Mouse (Mus musculus): ENCODE results near the gene Lmo4. TPM values are rescaled to one million over a fixed set of nuclear protein-coding genes. Genes with fewer than 3 reads are reported as not detected.

Gene Lmo4
- polyA plus RNA-seq, 1 experiment: 10.3 TPM

DNA sequence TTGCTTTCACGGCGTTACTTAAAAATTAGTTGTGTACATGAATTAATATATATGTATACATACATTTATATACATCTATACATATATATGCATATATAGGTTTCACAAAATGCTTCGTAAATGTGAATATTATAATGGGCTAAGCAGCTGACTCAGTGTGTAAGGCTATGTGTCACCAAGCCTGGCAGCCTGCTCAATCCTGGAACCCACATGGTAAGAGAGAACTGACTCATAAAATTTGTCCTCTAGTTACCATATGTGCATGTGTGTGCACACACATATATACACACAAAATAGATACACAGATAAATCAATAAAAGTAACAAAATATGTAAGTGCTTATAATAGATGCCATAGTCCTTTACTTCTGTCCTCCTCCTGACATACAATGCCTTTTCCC is 56.8 kb downstream of the Lmo4 start:
- Histone ChIP-seq H3K4me1 (ENCODE audit: control insufficient read depth, insufficient read depth, low read length) (no peaks in the 10 kb centered on the region), H3K27ac (ENCODE audit: control insufficient read depth, insufficient read depth, low read depth, low read length) (no peak overlapping the region), H3K36me3 (ENCODE audit: control insufficient read depth, insufficient read depth, low read length) (no peaks in the 10 kb centered on the region), H3K27me3 (ENCODE audit: control insufficient read depth, insufficient read depth, low read length) (no peaks in the 10 kb centered on the region), H3K4me3 (ENCODE audit: control insufficient read depth, low read depth, low read length) (no peak overlapping the region)
- TF ChIP-seq CTCF (IDR thresholded peaks at IDR 0.05; ENCODE audit: control insufficient read depth, insufficient read depth, insufficient replicate concordance, low read depth, low read length) (no peak), POLR2A (IDR thresholded peaks at IDR 0.05; ENCODE audit: control insufficient read depth, low read depth, low read length) (no peak)

DNA sequence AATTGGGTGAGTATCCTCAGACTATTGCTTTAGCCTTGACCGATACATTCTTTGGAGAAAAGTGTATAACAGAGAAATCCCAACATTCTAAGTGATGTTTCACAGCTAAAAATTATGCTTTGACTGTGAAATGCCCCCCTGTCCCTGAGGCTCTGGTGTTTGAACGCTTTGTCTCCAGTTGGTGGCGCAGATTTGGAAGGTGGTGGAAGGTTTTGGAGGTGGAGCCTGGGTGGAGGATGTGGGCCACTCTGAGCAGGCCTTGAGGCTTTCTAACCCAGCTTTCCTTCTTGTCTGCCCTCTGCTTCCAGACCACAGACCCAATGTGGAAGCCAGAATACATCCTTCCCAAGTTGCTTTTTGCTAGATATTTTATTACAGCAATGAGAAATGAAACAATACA is 57.8 kb downstream of the Lmo4 start:
- TF ChIP-seq CTCF (IDR thresholded peaks at IDR 0.05; ENCODE audit: control insufficient read depth, insufficient read depth, insufficient replicate concordance, low read depth, low read length) (no peak), POLR2A (IDR thresholded peaks at IDR 0.05; ENCODE audit: control insufficient read depth, low read depth, low read length) (no peak)
- no peaks in the 10 kb centered on the region for H3K4me1 ChIP-seq (ENCODE audit: control insufficient read depth, insufficient read depth, low read length)

DNA sequence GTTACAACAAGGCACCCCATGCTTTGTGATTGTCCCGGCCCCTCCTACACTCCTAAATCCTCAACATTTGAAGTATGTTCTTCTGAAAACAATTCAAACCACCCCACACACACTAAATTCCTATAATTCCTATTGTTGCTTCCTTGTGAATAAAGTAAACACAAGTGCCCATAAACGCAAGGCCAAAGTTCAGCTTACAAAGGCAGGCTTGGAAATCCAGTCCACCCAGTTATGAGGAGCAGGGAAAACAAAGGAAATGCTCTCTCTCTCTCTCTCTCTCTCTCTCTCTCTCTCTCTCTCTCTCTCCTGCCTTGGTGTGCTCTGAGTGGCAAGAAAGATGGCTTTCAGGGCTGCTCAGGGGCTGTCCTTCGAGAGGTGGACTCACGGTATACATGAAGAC is 61.0 kb downstream of the Lmo4 start:
- no peaks in the 10 kb centered on the region for H3K4me1 ChIP-seq (ENCODE audit: control insufficient read depth, insufficient read depth, low read length)
- no peaks in the 10 kb centered on the region for H3K27me3 ChIP-seq (ENCODE audit: control insufficient read depth, insufficient read depth, low read length)
- no peak for TF ChIP-seq CTCF (IDR thresholded peaks at IDR 0.05; ENCODE audit: control insufficient read depth, insufficient read depth, insufficient replicate concordance, low read depth, low read length)
- TF ChIP-seq POLR2A (IDR thresholded peaks at IDR 0.05; ENCODE audit: control insufficient read depth, low read depth, low read length): no peak
- no peak overlapping the region for H3K27ac ChIP-seq (ENCODE audit: control insufficient read depth, insufficient read depth, low read depth, low read length)
- H3K4me3 ChIP-seq (ENCODE audit: control insufficient read depth, low read depth, low read length): no peak overlapping the region
- H3K36me3 ChIP-seq (ENCODE audit: control insufficient read depth, insufficient read depth, low read length): no peaks in the 10 kb centered on the region

More for the DNA sequence above, 57.8 kb downstream of the Lmo4 start:
- Histone ChIP-seq H3K27me3 (ENCODE audit: control insufficient read depth, insufficient read depth, low read length) (no peaks in the 10 kb centered on the region), H3K36me3 (ENCODE audit: control insufficient read depth, insufficient read depth, low read length) (no peaks in the 10 kb centered on the region), H3K4me3 (ENCODE audit: control insufficient read depth, low read depth, low read length) (no peak overlapping the region), H3K27ac (ENCODE audit: control insufficient read depth, insufficient read depth, low read depth, low read length) (no peak overlapping the region)

GRCm38 (mm10) chr3:144142939-144143338 is 62.1 kb downstream of the Lmo4 start:
- no peak overlapping the region for H3K4me3 ChIP-seq (ENCODE audit: control insufficient read depth, low read depth, low read length)
- H3K27ac ChIP-seq (ENCODE audit: control insufficient read depth, insufficient read depth, low read depth, low read length): no peak overlapping the region
- TF ChIP-seq POLR2A (IDR thresholded peaks at IDR 0.05; ENCODE audit: control insufficient read depth, low read depth, low read length): no peak
- TF ChIP-seq CTCF (IDR thresholded peaks at IDR 0.05; ENCODE audit: control insufficient read depth, insufficient read depth, insufficient replicate concordance, low read depth, low read length): no peak
- H3K27me3 ChIP-seq (ENCODE audit: control insufficient read depth, insufficient read depth, low read length): no peaks in the 10 kb centered on the region
- H3K4me1 ChIP-seq (ENCODE audit: control insufficient read depth, insufficient read depth, low read length): no peaks in the 10 kb centered on the region
- H3K36me3 ChIP-seq (ENCODE audit: control insufficient read depth, insufficient read depth, low read length): no peaks in the 10 kb centered on the region

- H3K27ac ChIP-seq (ENCODE audit: control insufficient read depth, insufficient read depth, low read depth, low read length): no peak overlapping the region
- H3K27me3 ChIP-seq (ENCODE audit: control insufficient read depth, insufficient read depth, low read length): no peaks in the 10 kb centered on the region
These were observed 63.2 kb downstream of the Lmo4 start for GRCm38 (mm10) chr3:144141786-144142185.

GRCm38 (mm10) chr3:144140816-144141215 is 64.2 kb downstream of the Lmo4 start:
- H3K4me3 ChIP-seq (ENCODE audit: control insufficient read depth, low read depth, low read length): no peak overlapping the region
- H3K4me1 ChIP-seq (ENCODE audit: control insufficient read depth, insufficient read depth, low read length): no peaks in the 10 kb centered on the region
- no peaks in the 10 kb centered on the region for H3K36me3 ChIP-seq (ENCODE audit: control insufficient read depth, insufficient read depth, low read length)
- no peaks in the 10 kb centered on the region for H3K27me3 ChIP-seq (ENCODE audit: control insufficient read depth, insufficient read depth, low read length)
- TF ChIP-seq CTCF (IDR thresholded peaks at IDR 0.05; ENCODE audit: control insufficient read depth, insufficient read depth, insufficient replicate concordance, low read depth, low read length) (no peak), POLR2A (IDR thresholded peaks at IDR 0.05; ENCODE audit: control insufficient read depth, low read depth, low read length) (no peak)
- no peak overlapping the region for H3K27ac ChIP-seq (ENCODE audit: control insufficient read depth, insufficient read depth, low read depth, low read length)

More at GRCm38 (mm10) chr3:144141786-144142185, 63.2 kb downstream of the Lmo4 start:
- TF ChIP-seq CTCF (IDR thresholded peaks at IDR 0.05; ENCODE audit: control insufficient read depth, insufficient read depth, insufficient replicate concordance, low read depth, low read length) (no peak), POLR2A (IDR thresholded peaks at IDR 0.05; ENCODE audit: control insufficient read depth, low read depth, low read length) (no peak)
- no peak overlapping the region for H3K4me3 ChIP-seq (ENCODE audit: control insufficient read depth, low read depth, low read length)
- H3K36me3 ChIP-seq (ENCODE audit: control insufficient read depth, insufficient read depth, low read length): no peaks in the 10 kb centered on the region
- H3K4me1 ChIP-seq (ENCODE audit: control insufficient read depth, insufficient read depth, low read length): no peaks in the 10 kb centered on the region

GRCm38 (mm10) chr3:144138659-144139058 is 66.4 kb downstream of the Lmo4 start:
- peaks cover 4% of the 10 kb centered on the region for H3K4me1 ChIP-seq (ENCODE audit: control insufficient read depth, insufficient read depth, low read length)
- no peak overlapping the region for H3K4me3 ChIP-seq (ENCODE audit: control insufficient read depth, low read depth, low read length)
- H3K36me3 ChIP-seq (ENCODE audit: control insufficient read depth, insufficient read depth, low read length): no peaks in the 10 kb centered on the region

More at GRCm38 (mm10) chr3:144138659-144139058, 66.4 kb downstream of the Lmo4 start:
- H3K27ac ChIP-seq (ENCODE audit: control insufficient read depth, insufficient read depth, low read depth, low read length): no peak overlapping the region
- TF ChIP-seq POLR2A (IDR thresholded peaks at IDR 0.05; ENCODE audit: control insufficient read depth, low read depth, low read length) (no peak), CTCF (IDR thresholded peaks at IDR 0.05; ENCODE audit: control insufficient read depth, insufficient read depth, insufficient replicate concordance, low read depth, low read length) (no peak)
- no peaks in the 10 kb centered on the region for H3K27me3 ChIP-seq (ENCODE audit: control insufficient read depth, insufficient read depth, low read length)

Data from testis, adult 2 months (tissue).